Mouse (Mus musculus): ENCODE data around the gene Glyctk. TPM values are rescaled to one million over a fixed set of nuclear protein-coding genes. Genes with fewer than 3 reads are reported as not detected.
"Not testable (repeated sequence)": the region's sequence is repeated elsewhere in the genome, so short reads cannot be mapped to it uniquely, and the experiment has no call there.

Gene Glyctk
- total RNA-seq, 1 experiment from 2014 or later, result 0.29 TPM

- no peak for ATAC-seq (replicated peaks; ENCODE audit: insufficient number of reproducible peaks, low FRiP score, low TSS enrichment, poor library complexity, severe bottlenecking)
These were observed 22.0 kb upstream of the Glyctk start for GRCm38 (mm10) chr9:106179964-106180363.

GRCm38 (mm10) chr9:106179454-106179853, 21.5 kb upstream of the Glyctk start:
- no peak for ATAC-seq (replicated peaks; ENCODE audit: insufficient number of reproducible peaks, low FRiP score, low TSS enrichment, poor library complexity, severe bottlenecking)

GRCm38 (mm10) chr9:106177799-106178198, 19.9 kb upstream of the Glyctk start:
- ATAC-seq (replicated peaks; ENCODE audit: insufficient number of reproducible peaks, low FRiP score, low TSS enrichment, poor library complexity, severe bottlenecking), result no peak

GRCm38 (mm10) chr9:106176769-106177168, 18.8 kb upstream of the Glyctk start:
- no peak for ATAC-seq (replicated peaks; ENCODE audit: insufficient number of reproducible peaks, low FRiP score, low TSS enrichment, poor library complexity, severe bottlenecking)

GRCm38 (mm10) chr9:106175552-106176200, 17.7 kb upstream of the Glyctk start:
- ATAC-seq (replicated peaks; ENCODE audit: insufficient number of reproducible peaks, low FRiP score, low TSS enrichment, poor library complexity, severe bottlenecking), result no peak

- no peak for ATAC-seq (replicated peaks; ENCODE audit: insufficient number of reproducible peaks, low FRiP score, low TSS enrichment, poor library complexity, severe bottlenecking)
These were observed 15.4 kb upstream of the Glyctk start for GRCm38 (mm10) chr9:106173363-106173762.

GRCm38 (mm10) chr9:106172527-106172926, 14.6 kb upstream of the Glyctk start:
- no peak for ATAC-seq (replicated peaks; ENCODE audit: insufficient number of reproducible peaks, low FRiP score, low TSS enrichment, poor library complexity, severe bottlenecking)

- peak; percentile 21; the same call in 1 of the 2 replicates for ATAC-seq (replicated peaks; ENCODE audit: insufficient number of reproducible peaks, low FRiP score, low TSS enrichment, poor library complexity, severe bottlenecking)
These were observed 13.6 kb upstream of the Glyctk start for GRCm38 (mm10) chr9:106171346-106172158.

- ATAC-seq (replicated peaks; ENCODE audit: insufficient number of reproducible peaks, low FRiP score, low TSS enrichment, poor library complexity, severe bottlenecking), result peak; percentile 87
These were observed 12.8 kb upstream of the Glyctk start, which contains the start of gene Wdr82 for GRCm38 (mm10) chr9:106170556-106171345. Gene Wdr82 (plus strand): TSS chr9:106170928.

GRCm38 (mm10) chr9:106169917-106170316, 12.0 kb upstream of the Glyctk start:
- no peak for ATAC-seq (replicated peaks; ENCODE audit: insufficient number of reproducible peaks, low FRiP score, low TSS enrichment, poor library complexity, severe bottlenecking)

GRCm38 (mm10) chr9:106169006-106169405, 11.1 kb upstream of the Glyctk start:
- not testable (repeated sequence) for ATAC-seq (replicated peaks; ENCODE audit: insufficient number of reproducible peaks, low FRiP score, low TSS enrichment, poor library complexity, severe bottlenecking)

- ATAC-seq (replicated peaks; ENCODE audit: insufficient number of reproducible peaks, low FRiP score, low TSS enrichment, poor library complexity, severe bottlenecking), result no peak
These were observed 9.8 kb upstream of the Glyctk start for GRCm38 (mm10) chr9:106167703-106168102.

- ATAC-seq (replicated peaks; ENCODE audit: insufficient number of reproducible peaks, low FRiP score, low TSS enrichment, poor library complexity, severe bottlenecking), result no peak
These were observed 9.3 kb upstream of the Glyctk start for GRCm38 (mm10) chr9:106167241-106167640.

GRCm38 (mm10) chr9:106166709-106167108, 8.8 kb upstream of the Glyctk start:
- no peak for ATAC-seq (replicated peaks; ENCODE audit: insufficient number of reproducible peaks, low FRiP score, low TSS enrichment, poor library complexity, severe bottlenecking)

GRCm38 (mm10) chr9:106160426-106160825, 2.5 kb upstream of the Glyctk start:
- no peak for ATAC-seq (replicated peaks; ENCODE audit: insufficient number of reproducible peaks, low FRiP score, low TSS enrichment, poor library complexity, severe bottlenecking)

- ATAC-seq (replicated peaks; ENCODE audit: insufficient number of reproducible peaks, low FRiP score, low TSS enrichment, poor library complexity, severe bottlenecking), result peak; percentile 77
These were observed 1.9 kb upstream of the Glyctk start for GRCm38 (mm10) chr9:106159784-106160301.

- ATAC-seq (replicated peaks; ENCODE audit: insufficient number of reproducible peaks, low FRiP score, low TSS enrichment, poor library complexity, severe bottlenecking), result no peak
These were observed 1.3 kb upstream of the Glyctk start for GRCm38 (mm10) chr9:106159237-106159636.

- ATAC-seq (replicated peaks; ENCODE audit: insufficient number of reproducible peaks, low FRiP score, low TSS enrichment, poor library complexity, severe bottlenecking), result no peak
These were observed 364 bp downstream of the Glyctk start for GRCm38 (mm10) chr9:106157623-106157925.

GRCm38 (mm10) chr9:106156921-106157622, 866 bp downstream of the Glyctk start:
- no peak for ATAC-seq (replicated peaks; ENCODE audit: insufficient number of reproducible peaks, low FRiP score, low TSS enrichment, poor library complexity, severe bottlenecking)
